Mouse (Mus musculus) neural tube, embryonic 14.5 days (tissue): Measurements from ENCODE around the gene Ghr. TPM values are rescaled to one million over a fixed set of nuclear protein-coding genes. Genes with fewer than 3 reads are reported as not detected.

ENCODE experiments used
- ATAC-seq: fragments of 200-750 bp; cut with Nextera tagmentation; 2 replicates; pipeline ENCODE4 v1.8.0; 2017; ENCODE audit warnings: low read depth, mild to moderate bottlenecking, moderate TSS enrichment, moderate library complexity
- H3K27ac ChIP-seq: fragments of 300-500 bp; sonication (generic); 2 replicates; pipeline ENCODE4 v1.5.1; 2014; ENCODE audit warnings: low read depth, mild to moderate bottlenecking, control low read depth, low read length, moderate library complexity, mixed read lengths
- H3K27me3 ChIP-seq: fragments of 300-500 bp; sonication (generic); 2 replicates; pipeline ENCODE4 v1.6.1; 2014; ENCODE audit warnings: low read length; ENCODE audit not compliant: control insufficient read depth, insufficient read depth
- H3K36me3 ChIP-seq: fragments of 300-500 bp; sonication (generic); 2 replicates; pipeline ENCODE4 v1.6.1; 2014; ENCODE audit warnings: low read length, mixed read lengths; ENCODE audit not compliant: control insufficient read depth, insufficient read depth
- H3K4me1 ChIP-seq: fragments of 300-500 bp; sonication (generic); 2 replicates; pipeline ENCODE4 v1.6.1; 2014; ENCODE audit warnings: low read length; ENCODE audit not compliant: control insufficient read depth, insufficient read depth
- H3K4me2 ChIP-seq: fragments of 300-500 bp; sonication (generic); 2 replicates; pipeline ENCODE4 v1.6.1; 2014; ENCODE audit warnings: mild to moderate bottlenecking, low read depth, low read length, control low read depth
- H3K4me3 ChIP-seq: fragments of 300-500 bp; sonication (generic); 2 replicates; pipeline ENCODE4 v1.5.1; 2014; ENCODE audit warnings: low read depth, low read length, control low read depth, mixed read lengths
- H3K9ac ChIP-seq: fragments of 300-500 bp; sonication (generic); replicated peaks from 2 replicates; pipeline ENCODE4 v1.6.1; 2014; ENCODE audit warnings: low read depth, mild to moderate bottlenecking, control low read depth, low read length, mixed read lengths
- H3K9me3 ChIP-seq: fragments of 300-500 bp; sonication (generic); 2 replicates; pipeline ENCODE4 v1.6.1; 2016; ENCODE audit warnings: low read length; ENCODE audit not compliant: control insufficient read depth
- WGBS: fragments of 180-500 bp; shearing (Covaris S2); extraction: QIAGEN DNeasy Blood & Tissue Kit; methylation state at CpG from one replicate; pipeline ENCODE4 v1.1.7; 2014; 5-methylcytosine and 5-hydroxymethylcytosine counted together
- polyA plus RNA-seq: library from polyadenylated mRNA; unstranded; fragments of >200 nt; fragmentation: Nextera tagmentation; extraction: Ambion mirVana; gene quantifications from 2 replicates; pipeline ENCODE4 v1.2.1, GENCODE M21; 2014

Gene Ghr
- polyA plus RNA-seq, 1 experiment from 2014 or later = 9.8 TPM

- H3K9ac ChIP-seq = no peak overlapping the region
- no peak overlapping the region for H3K4me2 ChIP-seq
- H3K4me3 ChIP-seq = no peak overlapping the region
- no peaks in the 10 kb centered on the region for H3K36me3 ChIP-seq
- no peak overlapping the region for H3K27ac ChIP-seq
- H3K9me3 ChIP-seq = no peaks in the 10 kb centered on the region
- 80% methylated on average over 7 of the region's 7 CpGs for WGBS
- H3K27me3 ChIP-seq = no peaks in the 10 kb centered on the region
- no peaks in the 10 kb centered on the region for H3K4me1 ChIP-seq
- no peak for ATAC-seq
These were observed 137.9 kb downstream of the Ghr start for GRCm38 (mm10) chr15:3445285-3445909.

DNA sequence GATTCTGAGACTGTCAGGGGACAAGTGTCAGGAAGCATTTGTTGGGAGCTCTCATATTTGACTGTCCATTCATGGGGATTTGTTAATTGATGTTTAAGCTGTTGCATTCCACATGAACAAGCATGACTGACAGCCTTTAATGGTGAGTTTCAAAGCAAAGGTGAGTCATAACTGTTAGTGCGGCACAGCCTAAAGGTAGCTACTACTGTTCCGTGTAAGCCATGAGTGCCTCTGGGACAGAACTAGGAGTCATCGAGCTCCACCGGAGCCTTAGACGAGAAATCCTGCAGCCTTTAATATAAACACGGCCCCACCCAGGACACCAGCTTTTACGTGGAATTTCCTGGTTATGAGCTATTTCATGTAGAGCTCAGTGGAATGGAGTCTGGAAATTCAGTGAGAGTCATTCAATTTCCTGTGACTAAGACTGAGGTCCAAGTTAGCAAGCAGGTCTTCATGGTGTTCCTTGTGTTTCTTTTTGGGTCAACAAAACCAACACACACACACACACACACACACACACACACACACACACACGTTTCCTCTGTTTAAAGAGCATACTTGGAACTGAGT lies 138.8 kb downstream of the Ghr start:
- Histone ChIP-seq H3K27me3 (no peaks in the 10 kb centered on the region), H3K27ac (no peak overlapping the region), H3K9me3 (no peaks in the 10 kb centered on the region), H3K4me1 (no peaks in the 10 kb centered on the region), H3K9ac (no peak overlapping the region), H3K4me3 (no peak overlapping the region), H3K4me2 (no peak overlapping the region), H3K36me3 (no peaks in the 10 kb centered on the region)
- 86% methylated on average over 8 of the region's 8 CpGs for WGBS
- ATAC-seq = no peak

GRCm38 (mm10) chr15:3441506-3442286 lies 141.6 kb downstream of the Ghr start:
- 60% methylated on average over 4 of the region's 4 CpGs for WGBS
- Histone ChIP-seq H3K4me1 (no peaks in the 10 kb centered on the region), H3K27me3 (no peaks in the 10 kb centered on the region), H3K9me3 (no peaks in the 10 kb centered on the region), H3K27ac (no peak overlapping the region), H3K9ac (no peak overlapping the region), H3K4me3 (no peak overlapping the region), H3K36me3 (no peaks in the 10 kb centered on the region), H3K4me2 (no peak overlapping the region)
- peak; percentile 71; the same call in 1 of the 2 replicates for ATAC-seq

DNA sequence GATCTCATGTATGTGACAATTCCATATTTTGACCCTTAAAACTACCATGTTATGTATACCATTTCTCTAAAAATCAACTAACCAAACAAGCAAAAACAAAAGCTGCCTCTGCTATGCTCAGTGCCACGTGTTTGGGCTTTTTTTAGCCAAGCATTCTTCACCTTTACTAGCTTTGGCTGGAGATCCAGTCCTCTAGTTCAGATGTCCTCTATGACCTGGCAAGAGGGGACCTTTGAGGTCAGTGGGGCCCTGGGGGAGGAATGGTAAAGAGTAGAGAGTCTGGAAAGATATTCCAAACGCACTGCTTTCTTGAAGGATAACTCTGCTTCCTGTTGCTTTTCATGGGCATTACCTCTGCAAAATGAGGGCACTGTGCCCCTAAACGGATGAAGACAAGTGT lies 145.9 kb downstream of the Ghr start:
- no peak overlapping the region for H3K27ac ChIP-seq
- H3K9me3 ChIP-seq = no peaks in the 10 kb centered on the region
- H3K4me1 ChIP-seq = no peaks in the 10 kb centered on the region
- H3K27me3 ChIP-seq = no peaks in the 10 kb centered on the region
- 78% methylated on average over 3 of the region's 3 CpGs for WGBS
- no peak for ATAC-seq
- H3K4me2 ChIP-seq = no peak overlapping the region
- no peak overlapping the region for H3K9ac ChIP-seq
- no peak overlapping the region for H3K4me3 ChIP-seq
- H3K36me3 ChIP-seq = no peaks in the 10 kb centered on the region

DNA sequence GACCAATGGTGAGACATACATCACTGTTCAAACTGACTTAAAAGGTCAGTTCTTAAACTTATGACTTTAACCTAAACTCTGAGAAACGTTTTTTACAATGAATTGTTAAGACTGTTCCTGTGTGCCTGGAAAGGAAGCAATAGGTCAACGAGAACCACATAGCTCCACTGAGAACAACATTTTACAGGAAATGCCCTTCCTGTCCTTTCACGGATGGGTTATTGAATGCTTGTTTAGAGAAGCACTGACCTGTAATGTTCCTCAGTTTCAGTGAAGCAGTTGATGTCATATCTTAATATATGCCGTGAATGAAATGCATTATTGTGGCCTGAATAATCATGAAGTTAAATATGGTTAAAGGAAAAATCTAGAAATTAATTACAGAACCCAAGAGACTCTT lies 147.7 kb downstream of the Ghr start:
- no peak overlapping the region for H3K9ac ChIP-seq
- no peak overlapping the region for H3K4me2 ChIP-seq
- H3K9me3 ChIP-seq = no peaks in the 10 kb centered on the region
- H3K4me1 ChIP-seq = no peaks in the 10 kb centered on the region
- 66% methylated on average over 4 of the region's 4 CpGs for WGBS
- H3K36me3 ChIP-seq = no peaks in the 10 kb centered on the region
- no peak for ATAC-seq
- no peak overlapping the region for H3K4me3 ChIP-seq
- H3K27me3 ChIP-seq = no peaks in the 10 kb centered on the region
- no peak overlapping the region for H3K27ac ChIP-seq

- Histone ChIP-seq H3K36me3 (no peaks in the 10 kb centered on the region), H3K27ac (no peak overlapping the region), H3K4me2 (no peak overlapping the region), H3K4me3 (no peak overlapping the region), H3K9me3 (no peaks in the 10 kb centered on the region), H3K27me3 (no peaks in the 10 kb centered on the region), H3K9ac (no peak overlapping the region), H3K4me1 (no peaks in the 10 kb centered on the region)
- 89% methylated on average over 3 of the region's 3 CpGs for WGBS
- no peak for ATAC-seq
These were observed 148.8 kb downstream of the Ghr start for GRCm38 (mm10) chr15:3434461-3434860.

DNA sequence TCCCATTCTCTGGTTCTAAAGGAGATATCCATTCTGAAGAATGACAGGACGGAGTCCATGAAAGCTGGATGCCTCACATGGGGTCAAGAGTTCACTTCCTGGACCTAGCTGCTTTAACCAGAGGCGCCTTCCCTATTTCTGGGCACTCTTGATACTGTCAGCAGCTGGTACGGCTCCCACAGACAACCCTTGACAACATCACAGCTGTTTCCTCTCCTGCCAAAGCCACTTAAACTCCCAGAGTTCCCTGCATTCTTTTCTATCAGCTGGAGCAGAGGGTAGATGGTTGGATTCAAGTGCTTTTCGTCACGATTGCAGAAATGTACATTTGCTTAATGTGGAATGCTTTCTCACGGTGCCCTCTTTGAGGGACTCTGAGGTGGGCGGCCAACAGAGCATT lies 150.0 kb downstream of the Ghr start:
- H3K27me3 ChIP-seq = no peaks in the 10 kb centered on the region
- no peak overlapping the region for H3K27ac ChIP-seq
- ATAC-seq = no peak
- no peak overlapping the region for H3K9ac ChIP-seq
- H3K4me1 ChIP-seq = no peaks in the 10 kb centered on the region
- no peak overlapping the region for H3K4me3 ChIP-seq
- H3K36me3 ChIP-seq = no peaks in the 10 kb centered on the region
- WGBS = 69% methylated on average over 7 of the region's 7 CpGs
- H3K9me3 ChIP-seq = no peaks in the 10 kb centered on the region
- H3K4me2 ChIP-seq = no peak overlapping the region

DNA sequence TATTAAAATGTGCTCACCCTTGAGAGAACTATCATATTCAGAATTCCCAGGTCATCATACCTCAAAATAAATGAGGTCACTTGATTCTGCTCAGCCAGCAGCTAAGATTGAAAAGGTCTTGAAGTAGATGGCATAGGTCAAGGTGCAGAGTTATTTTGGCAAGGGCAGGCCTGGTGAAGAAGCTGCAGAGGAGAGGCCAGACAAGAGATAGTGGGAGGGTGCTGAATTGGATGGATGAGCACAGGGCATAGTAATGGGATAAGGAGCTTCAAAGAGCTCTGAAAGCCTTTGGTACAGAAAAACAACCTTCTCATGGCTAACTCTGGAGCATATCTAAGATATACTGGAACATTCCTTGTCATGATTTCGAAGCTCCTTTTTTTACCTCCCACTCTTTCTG lies 150.5 kb downstream of the Ghr start:
- ATAC-seq = no peak
- no peaks in the 10 kb centered on the region for H3K9me3 ChIP-seq
- H3K9ac ChIP-seq = no peak overlapping the region
- H3K4me3 ChIP-seq = no peak overlapping the region
- no peaks in the 10 kb centered on the region for H3K27me3 ChIP-seq
- no peaks in the 10 kb centered on the region for H3K36me3 ChIP-seq
- no peaks in the 10 kb centered on the region for H3K4me1 ChIP-seq
- 80% methylated on average over 1 of the region's 1 CpGs for WGBS
- no peak overlapping the region for H3K27ac ChIP-seq
- no peak overlapping the region for H3K4me2 ChIP-seq

DNA sequence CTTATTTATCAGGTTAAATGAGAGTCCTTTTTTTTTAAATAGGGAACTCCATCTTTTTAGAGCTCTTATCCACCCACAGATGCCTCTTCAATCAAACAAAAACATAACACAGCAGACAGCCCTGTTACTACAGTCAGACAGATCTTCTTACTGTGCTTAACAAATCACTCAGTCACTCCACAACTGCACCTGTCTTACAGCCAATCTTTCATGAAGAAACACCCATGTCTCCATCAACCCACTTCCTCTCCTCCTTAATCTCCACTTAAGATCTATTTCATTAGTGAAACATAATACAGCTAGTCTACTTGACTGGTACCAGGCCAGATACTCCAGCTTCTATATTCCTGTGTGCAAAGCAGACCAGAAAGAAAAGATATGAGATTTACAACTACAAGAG lies 153.9 kb downstream of the Ghr start:
- no peaks in the 10 kb centered on the region for H3K4me1 ChIP-seq
- H3K9me3 ChIP-seq = no peaks in the 10 kb centered on the region
- no peak overlapping the region for H3K9ac ChIP-seq
- ATAC-seq = no peak
- no peaks in the 10 kb centered on the region for H3K27me3 ChIP-seq
- no peaks in the 10 kb centered on the region for H3K36me3 ChIP-seq
- no peak overlapping the region for H3K4me3 ChIP-seq
- no peak overlapping the region for H3K4me2 ChIP-seq
- H3K27ac ChIP-seq = no peak overlapping the region
